Mouse (Mus musculus) lung, embryonic 16.5 days (tissue): Measurements from ENCODE around the gene Tgfbrap1. TPM values are rescaled to one million over a fixed set of nuclear protein-coding genes. Genes with fewer than 3 reads are reported as not detected.

Experiments used
- ATAC-seq: fragments of 200-750 bp; cut with Nextera tagmentation; 2 replicates; pipeline ENCODE4 v1.8.0; 2017; ENCODE audit warnings: low read depth, mild to moderate bottlenecking, moderate library complexity
- H3K27ac ChIP-seq: fragments of 300-500 bp; sonication (generic); 2 replicates; pipeline ENCODE4 v1.5.1; 2014; ENCODE audit warnings: mild to moderate bottlenecking, control low read depth, low read length
- H3K27me3 ChIP-seq: fragments of 300-500 bp; sonication (generic); 2 replicates; pipeline ENCODE4 v1.6.1; 2014; ENCODE audit warnings: low read depth, low read length, mixed read lengths; ENCODE audit not compliant: control insufficient read depth, insufficient read depth
- H3K36me3 ChIP-seq: fragments of 300-500 bp; sonication (generic); 2 replicates; pipeline ENCODE4 v1.6.1; 2014; ENCODE audit warnings: low read length; ENCODE audit not compliant: control insufficient read depth, insufficient read depth
- H3K4me1 ChIP-seq: fragments of 300-500 bp; sonication (generic); replicated peaks from 2 replicates; pipeline ENCODE4 v1.6.1; 2014; ENCODE audit warnings: low read length, mixed read lengths; ENCODE audit not compliant: control insufficient read depth, insufficient read depth
- H3K4me2 ChIP-seq: fragments of 300-500 bp; sonication (generic); 2 replicates; pipeline ENCODE4 v1.6.1; 2014; ENCODE audit warnings: low read depth, low read length, control low read depth
- H3K4me3 ChIP-seq: fragments of 300-500 bp; sonication (generic); 2 replicates; pipeline ENCODE4 v1.5.1; 2014; ENCODE audit warnings: mild to moderate bottlenecking, low read length, control low read depth
- H3K9ac ChIP-seq: fragments of 300-500 bp; sonication (generic); 2 replicates; pipeline ENCODE4 v1.6.1; 2014; ENCODE audit warnings: low read length, control low read depth
- H3K9me3 ChIP-seq: fragments of 300-500 bp; sonication (generic); 2 replicates; pipeline ENCODE4 v1.6.1; 2016; ENCODE audit warnings: low read length; ENCODE audit not compliant: control insufficient read depth
- WGBS: fragments of 180-500 bp; shearing (Covaris S2); extraction: QIAGEN DNeasy Blood & Tissue Kit; methylation state at CpG from one replicate; pipeline ENCODE4 v1.1.7; 2014; 5-methylcytosine and 5-hydroxymethylcytosine counted together
- polyA plus RNA-seq: library from polyadenylated mRNA; unstranded; fragments of >200 nt; fragmentation: Nextera tagmentation; extraction: Ambion mirVana; gene quantifications from 2 replicates; pipeline ENCODE4 v1.2.1, GENCODE M21; 2015

Tgfbrap1 gene
- polyA plus RNA-seq, 1 experiment from 2014 or later, result 10.4 TPM

GRCm38 (mm10) chr1:43124726-43125125 lies 26.3 kb upstream of the Tgfbrap1 start:
- H3K4me1 ChIP-seq, result no peaks in the 10 kb centered on the region
- H3K27me3 ChIP-seq, result no peaks in the 10 kb centered on the region
- H3K27ac ChIP-seq, result no peak overlapping the region
- H3K9me3 ChIP-seq, result no peaks in the 10 kb centered on the region
- no peak overlapping the region for H3K9ac ChIP-seq
- H3K36me3 ChIP-seq, result no peaks in the 10 kb centered on the region
- H3K4me3 ChIP-seq, result no peak overlapping the region
- ATAC-seq, result peak; percentile 54; the same call in 1 of the 2 replicates
- WGBS, result 62% methylated on average over 4 of the region's 4 CpGs
- no peak overlapping the region for H3K4me2 ChIP-seq

GRCm38 (mm10) chr1:43122616-43123015 lies 24.2 kb upstream of the Tgfbrap1 start:
- Histone ChIP-seq H3K9ac (no peak overlapping the region), H3K36me3 (peaks cover 10% of the 10 kb centered on the region), H3K4me3 (no peak overlapping the region), H3K27ac (no peak overlapping the region), H3K4me1 (no peaks in the 10 kb centered on the region), H3K9me3 (no peaks in the 10 kb centered on the region), H3K4me2 (no peak overlapping the region), H3K27me3 (no peaks in the 10 kb centered on the region)
- ATAC-seq, result no peak
- WGBS, result 87% methylated on average over 2 of the region's 2 CpGs

GRCm38 (mm10) chr1:43120950-43121349 lies 22.5 kb upstream of the Tgfbrap1 start:
- Histone ChIP-seq H3K9ac (no peak overlapping the region), H3K27ac (no peak overlapping the region), H3K36me3 (peaks cover 17% of the 10 kb centered on the region), H3K4me3 (no peak overlapping the region), H3K27me3 (no peaks in the 10 kb centered on the region), H3K4me2 (no peak overlapping the region), H3K4me1 (no peaks in the 10 kb centered on the region), H3K9me3 (no peaks in the 10 kb centered on the region)
- no peak for ATAC-seq
- WGBS, result 91% methylated on average over 5 of the region's 5 CpGs

- Histone ChIP-seq H3K27me3 (no peaks in the 10 kb centered on the region), H3K4me1 (no peaks in the 10 kb centered on the region), H3K4me2 (no peak overlapping the region), H3K9ac (no peak overlapping the region), H3K36me3 (peaks cover 24% of the 10 kb centered on the region), H3K4me3 (no peak overlapping the region), H3K9me3 (no peaks in the 10 kb centered on the region), H3K27ac (no peak overlapping the region)
- 92% methylated on average over 8 of the region's 8 CpGs for WGBS
- no peak for ATAC-seq
Observed at GRCm38 (mm10) chr1:43117435-43117834, 19.0 kb upstream of the Tgfbrap1 start.

- Histone ChIP-seq H3K27me3 (no peaks in the 10 kb centered on the region), H3K9me3 (no peaks in the 10 kb centered on the region), H3K9ac (no peak overlapping the region), H3K27ac (no peak overlapping the region), H3K4me3 (no peak overlapping the region), H3K4me1 (no peaks in the 10 kb centered on the region), H3K4me2 (no peak overlapping the region), H3K36me3 (peaks cover 24% of the 10 kb centered on the region)
- 0 out of 2 replicates have a peak, but pooled peaks have one; percentile 34 for ATAC-seq
- 88% methylated on average over 2 of the region's 2 CpGs for WGBS
Observed at GRCm38 (mm10) chr1:43112882-43113281, 14.4 kb upstream of the Tgfbrap1 start.

DNA sequence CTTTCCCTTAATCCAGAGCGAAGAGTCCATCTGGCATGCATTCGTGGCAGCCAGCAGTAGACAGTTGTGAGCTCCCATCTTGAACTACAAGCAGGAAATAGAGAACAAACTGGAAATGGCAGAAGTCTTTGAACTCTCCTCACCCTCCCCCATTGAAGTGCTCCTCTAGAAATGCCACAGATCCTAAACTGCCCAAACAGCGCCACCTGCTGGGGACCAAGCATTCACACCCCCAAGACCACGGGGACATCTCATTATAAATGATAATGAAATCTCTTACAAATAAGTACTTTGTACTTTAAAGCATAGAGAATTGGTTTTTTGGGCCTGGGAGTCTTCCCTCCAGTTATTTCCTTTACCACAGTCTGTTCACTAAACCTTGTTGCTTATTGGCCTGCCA lies 12.1 kb upstream of the Tgfbrap1 start:
- no peak overlapping the region for H3K4me2 ChIP-seq
- H3K9ac ChIP-seq, result no peak overlapping the region
- no peak overlapping the region for H3K27ac ChIP-seq
- peak; percentile 17; the same call in 1 of the 2 replicates for ATAC-seq
- H3K4me3 ChIP-seq, result no peak overlapping the region
- no peaks in the 10 kb centered on the region for H3K4me1 ChIP-seq
- WGBS, result 52% methylated on average over 4 of the region's 4 CpGs
- H3K36me3 ChIP-seq, result peaks cover 22% of the 10 kb centered on the region
- H3K9me3 ChIP-seq, result no peaks in the 10 kb centered on the region
- H3K27me3 ChIP-seq, result no peaks in the 10 kb centered on the region

- H3K4me3 ChIP-seq, result no peak overlapping the region
- WGBS, result 82% methylated on average over 2 of the region's 2 CpGs
- H3K27ac ChIP-seq, result no peak overlapping the region
- peaks cover 20% of the 10 kb centered on the region for H3K36me3 ChIP-seq
- no peak overlapping the region for H3K9ac ChIP-seq
- H3K9me3 ChIP-seq, result no peaks in the 10 kb centered on the region
- no peaks in the 10 kb centered on the region for H3K27me3 ChIP-seq
- no peak overlapping the region for H3K4me2 ChIP-seq
- no peak for ATAC-seq
- no peaks in the 10 kb centered on the region for H3K4me1 ChIP-seq
Observed at GRCm38 (mm10) chr1:43108729-43109128, 10.3 kb upstream of the Tgfbrap1 start.

DNA sequence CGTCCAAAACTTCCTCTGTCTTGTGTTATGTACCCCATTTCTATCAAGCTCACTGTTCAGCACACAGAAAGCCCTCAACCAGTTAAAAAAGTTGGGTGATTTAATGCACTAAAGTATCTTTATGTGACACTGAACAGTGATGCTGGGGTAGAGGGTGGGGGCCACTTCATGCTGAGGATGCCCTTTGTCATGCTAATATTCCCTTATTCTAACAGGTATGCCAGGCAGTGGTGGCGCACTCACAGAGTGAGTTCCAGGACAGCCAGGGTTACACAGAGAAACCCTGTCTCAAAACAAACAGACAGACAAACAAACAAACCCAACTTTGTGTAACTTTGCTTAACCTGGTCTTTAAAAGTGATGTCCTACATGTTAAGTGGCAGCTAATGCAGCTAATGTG lies 4.2 kb downstream of the Tgfbrap1 start:
- Histone ChIP-seq H3K27ac (no peak overlapping the region), H3K9ac (no peak overlapping the region)
- WGBS, result 91% methylated on average over 2 of the region's 2 CpGs

GRCm38 (mm10) chr1:43092056-43093015 lies 6.1 kb downstream of the Tgfbrap1 start:
- H3K4me1 ChIP-seq, result peaks cover 10% of the 10 kb centered on the region; the same call in 1 of the 2 replicates
- under 1% methylated on average over 90 of the region's 102 CpGs for WGBS
- no peaks in the 10 kb centered on the region for H3K9me3 ChIP-seq
- ATAC-seq, result peak; percentile 90
- H3K4me2 ChIP-seq, result peak overlapping the region; percentile 87
- H3K27ac ChIP-seq, result peak overlapping the region; percentile 66
- no peaks in the 10 kb centered on the region for H3K36me3 ChIP-seq
- no peaks in the 10 kb centered on the region for H3K27me3 ChIP-seq
- H3K4me3 ChIP-seq, result peak overlapping the region; percentile 70
- peak overlapping the region; percentile 89 for H3K9ac ChIP-seq

More for the DNA sequence above, 4.2 kb downstream of the Tgfbrap1 start:
- Histone ChIP-seq H3K9me3 (no peaks in the 10 kb centered on the region), H3K27me3 (no peaks in the 10 kb centered on the region), H3K36me3 (no peaks in the 10 kb centered on the region), H3K4me1 (peaks cover 10% of the 10 kb centered on the region; the same call in 1 of the 2 replicates), H3K4me3 (no peak overlapping the region), H3K4me2 (no peak overlapping the region)
- ATAC-seq, result no peak
